Mouse (Mus musculus): ENCODE measurements at regions not wholly inside any gene's neighbourhood (a gene's known extent, or its start where the extent isn't known, plus 50 kb on each side); places are given as distances from the start of the nearest gene placed in this dataset.

GRCm38 (mm10) chr1:16007809-16008208, 85.3 kb downstream of the 4930444P10Rik start:
- Histone ChIP-seq H3K9ac (no peak overlapping the region), H3K4me3 (ENCODE audit: low read depth, low read length) (no peak overlapping the region), H3K36me3 (ENCODE audit: insufficient read depth) (no peaks in the 10 kb centered on the region), H3K27me3 (ENCODE audit: insufficient read depth, low read length) (no peaks in the 10 kb centered on the region), H3K9me3 (ENCODE audit: low read depth, low read length) (no peaks in the 10 kb centered on the region), H3K27ac (ENCODE audit: low read depth) (no peak overlapping the region), H3K4me2 (no peak overlapping the region), H3K4me1 (ENCODE audit: insufficient read depth) (no peaks in the 10 kb centered on the region)
- DNase-seq (no peak), ATAC-seq (ENCODE audit: insufficient read depth) (no peak)
- WGBS, result 72% methylated on average over 3 of the region's 3 CpGs
- TF ChIP-seq CTCF (IDR thresholded peaks at IDR 0.05; ENCODE audit: low read depth), result no peak

GRCm38 (mm10) chr1:16006888-16007287, 86.2 kb downstream of the 4930444P10Rik start:
- DNase-seq (no peak), ATAC-seq (ENCODE audit: insufficient read depth) (no peak)
- Histone ChIP-seq H3K27ac (ENCODE audit: low read depth) (no peak overlapping the region), H3K4me3 (ENCODE audit: low read depth, low read length) (no peak overlapping the region), H3K9ac (no peak overlapping the region), H3K36me3 (ENCODE audit: insufficient read depth) (no peaks in the 10 kb centered on the region), H3K4me1 (ENCODE audit: insufficient read depth) (no peaks in the 10 kb centered on the region), H3K9me3 (ENCODE audit: low read depth, low read length) (no peaks in the 10 kb centered on the region), H3K27me3 (ENCODE audit: insufficient read depth, low read length) (no peaks in the 10 kb centered on the region), H3K4me2 (no peak overlapping the region)
- 65% methylated on average over 2 of the region's 2 CpGs for WGBS
- TF ChIP-seq CTCF (IDR thresholded peaks at IDR 0.05; ENCODE audit: low read depth), result no peak

- Histone ChIP-seq H3K36me3 (ENCODE audit: insufficient read depth) (no peaks in the 10 kb centered on the region), H3K4me1 (ENCODE audit: insufficient read depth) (no peaks in the 10 kb centered on the region), H3K4me3 (ENCODE audit: low read depth, low read length) (no peak overlapping the region), H3K4me2 (no peak overlapping the region), H3K27ac (ENCODE audit: low read depth) (no peak overlapping the region), H3K27me3 (ENCODE audit: insufficient read depth, low read length) (no peaks in the 10 kb centered on the region), H3K9me3 (ENCODE audit: low read depth, low read length) (no peaks in the 10 kb centered on the region), H3K9ac (no peak overlapping the region)
- WGBS, result 70% methylated on average over 5 of the region's 5 CpGs
- DNase-seq (no peak), ATAC-seq (ENCODE audit: insufficient read depth) (no peak)
- no peak for TF ChIP-seq CTCF (IDR thresholded peaks at IDR 0.05; ENCODE audit: low read depth)
These were observed 96.0 kb downstream of the 4930444P10Rik start for GRCm38 (mm10) chr1:15997135-15997534.

- no peak overlapping the region for H3K4me3 ChIP-seq (ENCODE audit: low read depth, low read length)
- no peak for TF ChIP-seq CTCF (IDR thresholded peaks at IDR 0.05; ENCODE audit: low read depth)
- no peaks in the 10 kb centered on the region for H3K4me1 ChIP-seq (ENCODE audit: insufficient read depth)
- no peaks in the 10 kb centered on the region for H3K36me3 ChIP-seq (ENCODE audit: insufficient read depth)
- DNase-seq (no peak), ATAC-seq (ENCODE audit: insufficient read depth) (no peak)
- no peak overlapping the region for H3K9ac ChIP-seq
- no peak overlapping the region; the same call in 1 of the 2 replicates for H3K27ac ChIP-seq (ENCODE audit: low read depth)
- WGBS, result 41% methylated on average over 2 of the region's 2 CpGs
- H3K9me3 ChIP-seq (ENCODE audit: low read depth, low read length), result no peaks in the 10 kb centered on the region
- H3K27me3 ChIP-seq (ENCODE audit: insufficient read depth, low read length), result no peaks in the 10 kb centered on the region
- no peak overlapping the region for H3K4me2 ChIP-seq
These were observed 96.8 kb downstream of the 4930444P10Rik start for GRCm38 (mm10) chr1:15996341-15996740.

- Histone ChIP-seq H3K9ac (no peak overlapping the region), H3K4me1 (ENCODE audit: insufficient read depth) (peaks cover 6% of the 10 kb centered on the region; the same call in 1 of the 2 replicates), H3K27me3 (ENCODE audit: insufficient read depth, low read length) (no peaks in the 10 kb centered on the region), H3K4me3 (ENCODE audit: low read depth, low read length) (no peak overlapping the region), H3K27ac (ENCODE audit: low read depth) (no peak overlapping the region), H3K36me3 (ENCODE audit: insufficient read depth) (no peaks in the 10 kb centered on the region), H3K9me3 (ENCODE audit: low read depth, low read length) (no peaks in the 10 kb centered on the region), H3K4me2 (no peak overlapping the region)
- 45% methylated on average over 4 of the region's 4 CpGs for WGBS
- ATAC-seq (ENCODE audit: insufficient read depth), result peak; percentile 61; the same call in 1 of the 2 replicates
- peak; percentile 69 for TF ChIP-seq CTCF (IDR thresholded peaks at IDR 0.05; ENCODE audit: low read depth)
- peak; percentile 75 for DNase-seq
These were observed 99.3 kb downstream of the 4930444P10Rik start for GRCm38 (mm10) chr1:15993561-15994410.

GRCm38 (mm10) chr1:15990982-15991381, 102.1 kb downstream of the 4930444P10Rik start:
- no peak overlapping the region for H3K27ac ChIP-seq (ENCODE audit: low read depth)
- H3K9ac ChIP-seq, result no peak overlapping the region
- no peaks in the 10 kb centered on the region for H3K27me3 ChIP-seq (ENCODE audit: insufficient read depth, low read length)
- peak; percentile 47 for DNase-seq
- H3K9me3 ChIP-seq (ENCODE audit: low read depth, low read length), result no peaks in the 10 kb centered on the region
- H3K36me3 ChIP-seq (ENCODE audit: insufficient read depth), result no peaks in the 10 kb centered on the region
- H3K4me3 ChIP-seq (ENCODE audit: low read depth, low read length), result no peak overlapping the region
- H3K4me2 ChIP-seq, result no peak overlapping the region
- ATAC-seq (ENCODE audit: insufficient read depth), result peak; percentile 66; the same call in 1 of the 2 replicates
- TF ChIP-seq CTCF (IDR thresholded peaks at IDR 0.05; ENCODE audit: low read depth), result no peak
- H3K4me1 ChIP-seq (ENCODE audit: insufficient read depth), result peaks cover 6% of the 10 kb centered on the region; the same call in 1 of the 2 replicates
- WGBS, result 31% methylated on average over 2 of the region's 2 CpGs

GRCm38 (mm10) chr1:15985579-15985978, 107.5 kb downstream of the 4930444P10Rik start:
- no peaks in the 10 kb centered on the region for H3K36me3 ChIP-seq (ENCODE audit: insufficient read depth)
- no peak for TF ChIP-seq CTCF (IDR thresholded peaks at IDR 0.05; ENCODE audit: low read depth)
- WGBS, result 38% methylated on average over 3 of the region's 3 CpGs
- DNase-seq (peak; percentile 55), ATAC-seq (ENCODE audit: insufficient read depth) (0 out of 2 replicates have a peak, but pooled peaks have one; percentile 14)
- no peak overlapping the region for H3K27ac ChIP-seq (ENCODE audit: low read depth)
- H3K4me3 ChIP-seq (ENCODE audit: low read depth, low read length), result no peak overlapping the region
- no peaks in the 10 kb centered on the region for H3K9me3 ChIP-seq (ENCODE audit: low read depth, low read length)
- no peak overlapping the region for H3K9ac ChIP-seq
- H3K4me2 ChIP-seq, result no peak overlapping the region
- H3K4me1 ChIP-seq (ENCODE audit: insufficient read depth), result peaks cover 1% of the 10 kb centered on the region; the same call in 1 of the 2 replicates
- H3K27me3 ChIP-seq (ENCODE audit: insufficient read depth, low read length), result no peaks in the 10 kb centered on the region

All from lung, embryonic 14.5 days (tissue).